Mouse (Mus musculus): Measurements from ENCODE around the gene Ifi35. TPM values are rescaled to one million over a fixed set of nuclear protein-coding genes. Genes with fewer than 3 reads are reported as not detected.
"Not testable (repeated sequence)": the region's sequence is repeated elsewhere in the genome, so short reads cannot be mapped to it uniquely, and the experiment has no call there.

Ifi35 gene
- total and polyA plus RNA-seq, 3 experiments, result 28.1 to 48.4 (median 34.3) TPM

- no peaks in the 10 kb centered on the region for H3K27me3 ChIP-seq (ENCODE audit: insufficient read depth, low read length)
- H3K36me3 ChIP-seq (replicated peaks), result peaks cover 58% of the 10 kb centered on the region
- DNase-seq (ENCODE audit: low spot score) (peak; percentile 50), ATAC-seq (ENCODE audit: extremely low read depth, insufficient number of reproducible peaks, low FRiP score, poor library complexity, severe bottlenecking) (0 out of 2 replicates have a peak, but pooled peaks have one; percentile 15)
- H3K9me3 ChIP-seq (replicated peaks), result no peaks in the 10 kb centered on the region
- TF ChIP-seq GATA1 (IDR thresholded peaks at IDR 0.05; ENCODE audit: borderline replicate concordance, low read length) (no peak), TAL1 (conservative IDR thresholded peaks at IDR 0.05; ENCODE audit: low read depth, low read length) (peak; percentile 80)
- peak overlapping the region; percentile 65; the same call in 1 of the 2 replicates for H3K4me3 ChIP-seq (ENCODE audit: low read depth, low read length)
- peaks cover 88% of the 10 kb centered on the region for H3K4me1 ChIP-seq (ENCODE audit: insufficient read depth, low read depth, low read length)
Observed at GRCm38 (mm10) chr11:101462583-101463440, 14.6 kb downstream of the Ifi35 start.

- ATAC-seq (ENCODE audit: extremely low read depth, insufficient number of reproducible peaks, low FRiP score, poor library complexity, severe bottlenecking), result no peak
- TF ChIP-seq TAL1 (conservative IDR thresholded peaks at IDR 0.05; ENCODE audit: low read depth, low read length), result no peak
- TF ChIP-seq GATA1 (IDR thresholded peaks at IDR 0.05; ENCODE audit: borderline replicate concordance, low read length), result no peak
- no peak for TF ChIP-seq POLR2AphosphoS5 (IDR thresholded peaks at IDR 0.05; ENCODE audit: insufficient replicate concordance, low read depth, low read length)
- TF ChIP-seq CTCF (IDR thresholded peaks at IDR 0.05; ENCODE audit: low read depth, low read length), result no peak
- no peak for TF ChIP-seq GATA2 (IDR thresholded peaks at IDR 0.05; ENCODE audit: borderline replicate concordance, low read depth, low read length)
- H3K27me3 ChIP-seq (ENCODE audit: insufficient read depth, low read length), result no peaks in the 10 kb centered on the region
Observed at GRCm38 (mm10) chr11:101464211-101465100, 16.2 kb downstream of the Ifi35 start, which contains the start of gene Rnd2. Gene Rnd2, plus strand, starts transcription at chr11:101464999.

DNA sequence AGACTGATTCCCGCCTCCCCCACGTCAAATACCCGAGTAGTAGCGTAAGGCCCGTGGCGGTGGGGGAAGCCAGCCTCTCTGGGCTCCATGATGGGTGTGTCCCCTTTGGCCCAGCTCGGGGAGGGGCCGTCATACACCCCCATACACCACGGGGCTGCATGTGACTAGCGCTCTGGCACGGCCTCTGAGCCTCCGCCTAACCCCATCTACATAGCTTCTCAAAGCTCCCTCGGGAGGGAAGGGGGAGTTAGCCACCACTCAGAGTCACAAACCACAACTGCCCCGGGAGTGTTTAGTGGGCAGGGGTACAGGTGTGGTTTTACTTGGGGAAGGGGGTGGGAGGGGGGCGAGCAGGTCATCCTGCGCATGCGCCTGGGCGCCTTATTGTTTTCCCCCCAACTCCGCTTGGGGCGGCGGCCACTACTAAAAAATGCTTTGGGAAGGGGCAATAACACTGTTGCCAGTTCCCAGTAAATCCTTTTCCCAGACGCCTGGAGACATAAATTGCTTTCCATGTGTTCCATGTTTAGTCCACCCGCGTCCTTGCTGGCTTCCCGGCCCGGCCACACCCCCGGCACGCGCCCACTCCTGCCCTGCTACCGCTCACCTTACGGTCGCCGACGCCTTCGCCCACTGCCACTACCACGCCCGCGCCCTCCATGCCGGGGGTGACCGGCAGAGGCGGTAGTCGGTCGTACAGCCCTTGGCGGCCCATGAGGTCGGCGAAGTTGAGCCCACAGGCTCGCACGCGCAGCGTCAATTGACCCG lies 17.1 kb downstream of the Ifi35 start:
- ATAC-seq (ENCODE audit: extremely low read depth, insufficient number of reproducible peaks, low FRiP score, poor library complexity, severe bottlenecking), result peak; percentile 69
- Histone ChIP-seq H3K4me1 (ENCODE audit: insufficient read depth, low read depth, low read length) (peaks cover 82% of the 10 kb centered on the region), H3K9me3 (replicated peaks) (no peaks in the 10 kb centered on the region), H3K27me3 (ENCODE audit: insufficient read depth, low read length) (no peaks in the 10 kb centered on the region), H3K4me3 (ENCODE audit: low read depth, low read length) (peak overlapping the region; percentile 89), H3K36me3 (replicated peaks) (peaks cover 39% of the 10 kb centered on the region)
- peak; percentile 76 for DNase-seq (ENCODE audit: low spot score)
- no peak for TF ChIP-seq GATA1 (IDR thresholded peaks at IDR 0.05; ENCODE audit: borderline replicate concordance, low read length)
- TF ChIP-seq CTCF (IDR thresholded peaks at IDR 0.05; ENCODE audit: low read depth, low read length), result no peak
- no peak for TF ChIP-seq GATA2 (IDR thresholded peaks at IDR 0.05; ENCODE audit: borderline replicate concordance, low read depth, low read length)
- no peak for TF ChIP-seq POLR2AphosphoS5 (IDR thresholded peaks at IDR 0.05; ENCODE audit: insufficient replicate concordance, low read depth, low read length)
- no peak for TF ChIP-seq TAL1 (conservative IDR thresholded peaks at IDR 0.05; ENCODE audit: low read depth, low read length)

More at GRCm38 (mm10) chr11:101464211-101465100, 16.2 kb downstream of the Ifi35 start, which contains the start of gene Rnd2:
- peaks cover 83% of the 10 kb centered on the region for H3K4me1 ChIP-seq (ENCODE audit: insufficient read depth, low read depth, low read length)
- no peaks in the 10 kb centered on the region for H3K9me3 ChIP-seq (replicated peaks)
- no peak for DNase-seq (ENCODE audit: low spot score)
- H3K4me3 ChIP-seq (ENCODE audit: low read depth, low read length), result peak within 1 kb of the TSS; percentile 89
- peaks cover 41% of the 10 kb centered on the region for H3K36me3 ChIP-seq (replicated peaks)

GRCm38 (mm10) chr11:101465869-101466551 lies 17.8 kb downstream of the Ifi35 start, which contains the start of gene Vat1:
Gene Vat1, minus strand, starts transcription at chr11:101466230.
- DNase-seq (ENCODE audit: low spot score) (peak; percentile 65), ATAC-seq (ENCODE audit: extremely low read depth, insufficient number of reproducible peaks, low FRiP score, poor library complexity, severe bottlenecking) (no peak)
- no peaks in the 10 kb centered on the region for H3K9me3 ChIP-seq (replicated peaks)
- H3K36me3 ChIP-seq (replicated peaks), result peaks cover 39% of the 10 kb centered on the region
- peaks cover 85% of the 10 kb centered on the region for H3K4me1 ChIP-seq (ENCODE audit: insufficient read depth, low read depth, low read length)
- TF ChIP-seq GATA1 (IDR thresholded peaks at IDR 0.05; ENCODE audit: borderline replicate concordance, low read length), result no peak
- no peak for TF ChIP-seq POLR2AphosphoS5 (IDR thresholded peaks at IDR 0.05; ENCODE audit: insufficient replicate concordance, low read depth, low read length)
- TF ChIP-seq GATA2 (IDR thresholded peaks at IDR 0.05; ENCODE audit: borderline replicate concordance, low read depth, low read length), result no peak
- no peak for TF ChIP-seq CTCF (IDR thresholded peaks at IDR 0.05; ENCODE audit: low read depth, low read length)
- no peak; the same call in 1 of the 2 replicates for TF ChIP-seq TAL1 (conservative IDR thresholded peaks at IDR 0.05; ENCODE audit: low read depth, low read length)
- peaks cover 2% of the 10 kb centered on the region; the same call in 1 of the 2 replicates for H3K27me3 ChIP-seq (ENCODE audit: insufficient read depth, low read length)
- peak within 1 kb of the TSS; percentile 89 for H3K4me3 ChIP-seq (ENCODE audit: low read depth, low read length)

- H3K4me3 ChIP-seq (ENCODE audit: low read depth, low read length), result peak overlapping the region; percentile 89
- not testable (repeated sequence) for H3K27me3 ChIP-seq (ENCODE audit: insufficient read depth, low read length); DNase-seq (ENCODE audit: low spot score); ATAC-seq (ENCODE audit: extremely low read depth, insufficient number of reproducible peaks, low FRiP score, poor library complexity, severe bottlenecking); H3K9me3 ChIP-seq (replicated peaks)
- peaks cover 39% of the 10 kb centered on the region for H3K36me3 ChIP-seq (replicated peaks)
- H3K4me1 ChIP-seq (ENCODE audit: insufficient read depth, low read depth, low read length), result peaks cover 84% of the 10 kb centered on the region
Observed at GRCm38 (mm10) chr11:101466552-101466950, 18.3 kb downstream of the Ifi35 start.

Data from G1E (cell line).